Mouse (Mus musculus) subcutaneous adipose tissue, adult 2 months (tissue): ENCODE results near the gene Fbxl17. TPM values are rescaled to one million over a fixed set of nuclear protein-coding genes. Genes with fewer than 3 reads are reported as not detected.

ENCODE experiments used
- polyA plus RNA-seq: library from polyadenylated mRNA; depleted of rRNA; stranded (reverse); fragments of >200 nt; gene quantifications from 2 replicates; pipeline ENCODE4 v1.2.3, GENCODE M21; 2012; ENCODE audit warnings: low replicate concordance; rRNA removed

Fbxl17 gene
- 8.8 and 9.9 TPM in 2 replicates for polyA plus RNA-seq

GRCm38 (mm10) chr17:63499636-63500155 is at the start of gene Fbxl17:
Gene Fbxl17 (minus strand): TSS chr17:63500017.

